Comparison of ENCODE assay signal across 8 mouse cellular contexts in genomic region chrX:164027607-164028289, GRCm38 (mm10). TPM values are rescaled to one million over a fixed set of nuclear protein-coding genes. Genes with fewer than 3 reads are reported as not detected.
DNase-seq lines count a peak whose midpoint lies in the region; ATAC-seq and TF ChIP-seq lines count a peak whose summit lies in the region.

Car5b (minus strand) TSS chrX:164027997.

- no peak within 1 kb of the TSS for H3ac ChIP-seq in myocyte (ENCODE audit: control insufficient read depth, insufficient read length)

- H3K4me3 ChIP-seq in heart, embryonic 13.5 days, result peak within 1 kb of the TSS; percentile 49
- peak within 1 kb of the TSS; percentile 36 for H3K4me3 ChIP-seq in kidney, postnatal 0 days (replicated peaks; ENCODE audit: low read depth, low read length)
- peak within 1 kb of the TSS; percentile 38 for H3K4me3 ChIP-seq in liver, embryonic 11.5 days (ENCODE audit: low read depth, low read length)
- peak within 1 kb of the TSS; percentile 24 for H3K4me3 ChIP-seq in myocyte

- DNase-seq in CD8-positive naive resting alpha-beta T cell, adult 2 months (ENCODE audit: low read depth in 2 of 2, low spot score in 2 of 2), result peak; percentile 1 to 8
- peak; percentile 83 for DNase-seq in c-Kit-positive CD71-negative TER-119-negative erythroid progenitor cells, embryonic 14.5 days (ENCODE audit: low read depth)
- peak; percentile 80 for DNase-seq in fibroblast of lung, adult 2 months (ENCODE audit: low read depth)
- DNase-seq in kidney, postnatal 0 days (ENCODE audit: low spot score), result peak; percentile 95
- DNase-seq in liver, embryonic 11.5 days (ENCODE audit: low spot score), result peak; percentile 73
- peak; percentile 78 for DNase-seq in splenic B cell, adult 2 months (ENCODE audit: low read depth, low spot score)

- H3K27me3 ChIP-seq in heart, embryonic 13.5 days (replicated peaks), result no peaks in the 10 kb centered on the region
- H3K27me3 ChIP-seq in kidney, postnatal 0 days (ENCODE audit: insufficient read depth, low read length), result no peaks in the 10 kb centered on the region
- no peaks in the 10 kb centered on the region for H3K27me3 ChIP-seq in liver, embryonic 11.5 days (replicated peaks; ENCODE audit: control insufficient read depth, insufficient read depth, low read length)
- H3K27me3 ChIP-seq in myocyte (ENCODE audit: control insufficient read depth, insufficient read depth, insufficient read length), result no peaks in the 10 kb centered on the region
- no peaks in the 10 kb centered on the region; the same call in 1 of the 2 replicates for H3K27me3 ChIP-seq in splenic B cell, adult 2 months (ENCODE audit: control insufficient read depth, insufficient read depth, low read length, poor library complexity, severe bottlenecking)

- H3K79me2 ChIP-seq in myocyte (ENCODE audit: control insufficient read depth, insufficient read depth), result no peaks in the 10 kb centered on the region

- peak; percentile 93 for ATAC-seq in heart, embryonic 13.5 days (ENCODE audit: extremely low read depth, insufficient number of reproducible peaks, low FRiP score, low TSS enrichment)
- ATAC-seq in kidney, postnatal 0 days (replicated peaks; ENCODE audit: low FRiP score, low read depth), result peak; percentile 99
- ATAC-seq in liver, embryonic 11.5 days (replicated peaks; ENCODE audit: low FRiP score), result peak; percentile 99

- TF ChIP-seq CTCF in kidney, postnatal 0 days (IDR thresholded peaks at IDR 0.05; ENCODE audit: low read depth), result no peak

- H3K9ac ChIP-seq in heart, embryonic 13.5 days, result peak within 1 kb of the TSS; percentile 62
- H3K9ac ChIP-seq in kidney, postnatal 0 days (ENCODE audit: low read depth, low read length), result no peak within 1 kb of the TSS
- H3K9ac ChIP-seq in liver, embryonic 11.5 days (ENCODE audit: low read depth, low read length), result no peak within 1 kb of the TSS

- H3K36me3 ChIP-seq in heart, embryonic 13.5 days, result no peaks in the 10 kb centered on the region
- H3K36me3 ChIP-seq in kidney, postnatal 0 days (ENCODE audit: insufficient read depth, low read length), result no peaks in the 10 kb centered on the region
- no peaks in the 10 kb centered on the region for H3K36me3 ChIP-seq in liver, embryonic 11.5 days (ENCODE audit: control insufficient read depth, insufficient read depth, low read length)
- no peaks in the 10 kb centered on the region for H3K36me3 ChIP-seq in myocyte (ENCODE audit: control insufficient read depth, insufficient read depth)
- no peaks in the 10 kb centered on the region for H3K36me3 ChIP-seq in splenic B cell, adult 2 months (ENCODE audit: control insufficient read depth, insufficient read depth, low read length, poor library complexity, severe bottlenecking)

- H3K9me3 ChIP-seq in heart, embryonic 13.5 days, result no peaks in the 10 kb centered on the region
- H3K9me3 ChIP-seq in kidney, postnatal 0 days (replicated peaks; ENCODE audit: low read length), result no peaks in the 10 kb centered on the region
- no peaks in the 10 kb centered on the region for H3K9me3 ChIP-seq in liver, embryonic 11.5 days (ENCODE audit: control insufficient read depth, low read length)

- no peaks in the 10 kb centered on the region for H3K4me1 ChIP-seq in heart, embryonic 13.5 days
- no peaks in the 10 kb centered on the region for H3K4me1 ChIP-seq in kidney, postnatal 0 days (replicated peaks; ENCODE audit: insufficient read depth, low read length)
- H3K4me1 ChIP-seq in liver, embryonic 11.5 days (replicated peaks; ENCODE audit: control insufficient read depth, insufficient read depth, low read length), result no peaks in the 10 kb centered on the region

- peak within 1 kb of the TSS; percentile 69 for H3K4me2 ChIP-seq in heart, embryonic 13.5 days
- peak within 1 kb of the TSS; percentile 64 for H3K4me2 ChIP-seq in kidney, postnatal 0 days (ENCODE audit: low read length)
- peak within 1 kb of the TSS; percentile 65 for H3K4me2 ChIP-seq in liver, embryonic 11.5 days
- H3K4me2 ChIP-seq in myocyte (ENCODE audit: low read depth), result peak within 1 kb of the TSS; percentile 65

- peak; percentile 34 for TF ChIP-seq POLR2A in myocyte (IDR thresholded peaks at IDR 0.05; ENCODE audit: insufficient read length, low read depth)

- no peak within 1 kb of the TSS for H3K27ac ChIP-seq in heart, embryonic 13.5 days (replicated peaks)
- peak within 1 kb of the TSS; percentile 13; the same call in 1 of the 2 replicates for H3K27ac ChIP-seq in kidney, postnatal 0 days
- H3K27ac ChIP-seq in liver, embryonic 11.5 days (ENCODE audit: low read depth, low read length), result no peak within 1 kb of the TSS

- WGBS in heart, embryonic 13.5 days, result 11% methylated on average over 22 of the region's 22 CpGs
- 24% methylated on average over 20 of the region's 22 CpGs for WGBS in kidney, postnatal 0 days
- WGBS in liver, embryonic 11.5 days, result 12% methylated on average over 22 of the region's 22 CpGs

TF ChIP-seq in myocyte, 11 proteins besides CTCF, POLR2A, EP300 and RAD21:
- TF ChIP-seq MYOD1 (IDR thresholded peaks at IDR 0.05; ENCODE audit: control insufficient read depth in 1 of 3, insufficient read length in 2 of 3, low read depth in 2 of 3) (peak in 1 of 3 experiments; percentile 43), POLR2AphosphoS2 (IDR thresholded peaks at IDR 0.05; ENCODE audit: insufficient read length, low read depth) (no peak), MYOG (IDR thresholded peaks at IDR 0.05; ENCODE audit: control insufficient read depth in 1 of 3, insufficient read depth in 1 of 3, insufficient read length in 2 of 3, low read depth in 2 of 3) (peak in 1 of 3 experiments; percentile 29), REST (IDR thresholded peaks at IDR 0.05; ENCODE audit: insufficient read depth, insufficient read length) (no peak)
TF ChIP-seq in myocyte: peak in this region for 2.

RNA-seq across cellular contexts. Expression of gene Car5b, which starts in this region (rescaled TPM):
- 0.12 and 0.25 TPM in 2 replicates for polyA plus RNA-seq in heart, embryonic 13.5 days (2015; fragmentation: Nextera tagmentation; extraction: Ambion mirVana)
- polyA plus RNA-seq in kidney, postnatal 0 days (2015; fragmentation: Nextera tagmentation; extraction: Ambion mirVana), result 6.7 and 6.8 TPM in 2 replicates
- 0.32 TPM in 1 of 2 replicates, not detected in the other for polyA plus RNA-seq in liver, embryonic 11.5 days (2014; fragmentation: Nextera tagmentation; extraction: Ambion mirVana)
- polyA plus RNA-seq in myocyte (2012; fragmentation: generic; extraction: Trizol), result 7.5 TPM

Comparison
In these comparisons a context has a peak if more than half of its experiments do, and no peak if none do; other contexts are left out.
1. Peak in ATAC-seq, H3K4me3 ChIP-seq, H3K9ac ChIP-seq and H3K4me2 ChIP-seq in heart, embryonic 13.5 days; RNA of the gene not detected or under 1 TPM.
2. Peak in DNase-seq, ATAC-seq, H3K4me3 ChIP-seq and H3K4me2 ChIP-seq in liver, embryonic 11.5 days; RNA of the gene not detected or under 1 TPM.
3. DNase-seq: peak in every context shown above with its lines; median percentile 95 in kidney, postnatal 0 days; 83 in c-Kit-positive CD71-negative TER-119-negative erythroid progenitor cells, embryonic 14.5 days; 80 in fibroblast of lung, adult 2 months; 78 in splenic B cell, adult 2 months; 73 in liver, embryonic 11.5 days; 4 in CD8-positive naive resting alpha-beta T cell, adult 2 months.